Mouse (Mus musculus) heart, postnatal 0 days (tissue): ENCODE data around the gene Gypa. TPM values are rescaled to one million over a fixed set of nuclear protein-coding genes. Genes with fewer than 3 reads are reported as not detected.

ENCODE experiments used
- ATAC-seq: fragments of 200-750 bp; cut with Nextera tagmentation; 2 replicates; pipeline ENCODE4 v1.8.0; 2017; ENCODE audit warnings: low read depth, moderate number of reproducible peaks, moderate library complexity; ENCODE audit not compliant: insufficient read depth
- DNase-seq: peaks from one replicate; pipeline ENCODE4 v3.0.0-alpha.2; 2016; ENCODE audit warnings: low spot score
- H3K27ac ChIP-seq: fragments of 300-500 bp; sonication (generic); 2 replicates; pipeline ENCODE4 v1.5.1; 2014; ENCODE audit warnings: low read depth, mild to moderate bottlenecking
- H3K27me3 ChIP-seq: fragments of 300-500 bp; sonication (generic); 2 replicates; pipeline ENCODE4 v1.6.1; 2014; ENCODE audit warnings: low read length, mixed read lengths; ENCODE audit not compliant: control insufficient read depth, insufficient read depth
- H3K36me3 ChIP-seq: fragments of 300-500 bp; sonication (generic); replicated peaks from 2 replicates; pipeline ENCODE4 v1.6.1; 2014; ENCODE audit warnings: low read length, mixed read lengths; ENCODE audit not compliant: control insufficient read depth, insufficient read depth
- H3K4me1 ChIP-seq: fragments of 300-500 bp; sonication (generic); 2 replicates; pipeline ENCODE4 v1.6.1; 2014; ENCODE audit warnings: antibody characterized with exemption; ENCODE audit not compliant: control insufficient read depth, insufficient read depth
- H3K4me2 ChIP-seq: fragments of 300-500 bp; sonication (generic); 2 replicates; pipeline ENCODE4 v1.6.1; 2014; ENCODE audit warnings: low read depth, mild to moderate bottlenecking, low read length, moderate library complexity
- H3K4me3 ChIP-seq: fragments of 300-500 bp; sonication (generic); 2 replicates; pipeline ENCODE4 v1.5.1; 2014; ENCODE audit warnings: low read depth, low read length
- H3K9ac ChIP-seq: fragments of 300-500 bp; sonication (generic); replicated peaks from 2 replicates; pipeline ENCODE4 v1.6.1; 2014; ENCODE audit warnings: low read depth, low read length, mixed read lengths
- H3K9me3 ChIP-seq: fragments of 300-500 bp; sonication (generic); replicated peaks from 2 replicates; pipeline ENCODE4 v1.6.1; 2016; ENCODE audit warnings: low read length; ENCODE audit not compliant: control insufficient read depth
- CTCF ChIP-seq: IDR thresholded peaks from 2 replicates; pipeline ENCODE4 v1.5.1; 2016; ENCODE audit warnings: antibody characterized with exemption, control low read depth, low read depth
- EP300 ChIP-seq: IDR thresholded peaks from 2 replicates; pipeline ENCODE4 v1.6.1; 2016; ENCODE audit warnings: antibody characterized with exemption, low read depth
- WGBS: fragments of 180-500 bp; shearing (Covaris S2); extraction: QIAGEN DNeasy Blood & Tissue Kit; methylation state at CpG from one replicate; pipeline ENCODE4 v1.1.7; 2014; 5-methylcytosine and 5-hydroxymethylcytosine counted together
- polyA plus RNA-seq: library from polyadenylated mRNA; unstranded; fragments of >200 nt; fragmentation: Nextera tagmentation; extraction: Ambion mirVana; gene quantifications from 2 replicates; pipeline ENCODE4 v1.2.1, GENCODE M21; 2015
- total RNA-seq: library from RNA; depleted of rRNA; stranded (reverse); fragments of >200 nt; gene quantifications from 2 replicates; pipeline ENCODE4 v1.2.3, GENCODE M21; 2014; ENCODE audit warnings: low replicate concordance; rRNA removed

The Gypa gene
- total and polyA plus RNA-seq, 2 experiments from 2014 or later, result 0.65 to 3.1 TPM

- Histone ChIP-seq H3K27ac (no peak overlapping the region), H3K36me3 (no peaks in the 10 kb centered on the region), H3K4me2 (no peak overlapping the region), H3K9me3 (no peaks in the 10 kb centered on the region), H3K9ac (no peak overlapping the region), H3K4me3 (no peak overlapping the region), H3K4me1 (no peaks in the 10 kb centered on the region), H3K27me3 (no peaks in the 10 kb centered on the region)
- ATAC-seq, result no peak
- 88% methylated on average over 2 of the region's 2 CpGs for WGBS
- no peak for DNase-seq
- TF ChIP-seq EP300, result no peak
- no peak for TF ChIP-seq CTCF
These were observed 61.4 kb downstream of the Gypa start for GRCm38 (mm10) chr8:80554991-80555390.

Other genes with a start within 250 kb of the Gypa start
- gene Frem3, start 117.3 kb downstream of the Gypa start, total RNA-seq, result 0.15 and 0.23 TPM in 2 replicates
- 0.05 and 0.07 TPM in 2 replicates for gene Frem3, start 117.3 kb downstream of the Gypa start, polyA plus RNA-seq
- gene Smarca5, start 245.7 kb downstream of the Gypa start, total RNA-seq, result 10.5 and 17.0 TPM in 2 replicates
- gene Smarca5, start 245.7 kb downstream of the Gypa start, polyA plus RNA-seq, result 19.0 TPM in 2 replicates